Mouse (Mus musculus) lung, adult 2 months (tissue): ENCODE results near the gene Cdkl3.

Experiments
- CTCF ChIP-seq: fragments of 200-500 bp; IDR thresholded peaks from 2 replicates; pipeline ENCODE4 v1.5.1; 2011; ENCODE audit warnings: mild to moderate bottlenecking, low read length, control low read depth; ENCODE audit not compliant: insufficient read depth
- POLR2A ChIP-seq: fragments of 200-500 bp; IDR thresholded peaks from 2 replicates; pipeline ENCODE4 v1.6.1; 2011; ENCODE audit warnings: low read depth, mild to moderate bottlenecking, control low read depth, low read length, borderline replicate concordance; ENCODE audit errors: extremely low read depth

GRCm38 (mm10) chr11:52086204-52086864 is 82.3 kb downstream of the Cdkl3 start:
- TF ChIP-seq CTCF (no peak), POLR2A (no peak)
